Mouse (Mus musculus) spleen, adult 12 weeks (tissue): ENCODE measurements around the gene Il11.
"Not testable (repeated sequence)": the region's sequence is repeated elsewhere in the genome, so short reads cannot be mapped to it uniquely, and the experiment has no call there.

ENCODE experiments used
- DNase-seq: peaks from one replicate; pipeline ENCODE4 v3.0.0; 2022; ENCODE audit warnings: low spot score

The Il11 gene

DNA sequence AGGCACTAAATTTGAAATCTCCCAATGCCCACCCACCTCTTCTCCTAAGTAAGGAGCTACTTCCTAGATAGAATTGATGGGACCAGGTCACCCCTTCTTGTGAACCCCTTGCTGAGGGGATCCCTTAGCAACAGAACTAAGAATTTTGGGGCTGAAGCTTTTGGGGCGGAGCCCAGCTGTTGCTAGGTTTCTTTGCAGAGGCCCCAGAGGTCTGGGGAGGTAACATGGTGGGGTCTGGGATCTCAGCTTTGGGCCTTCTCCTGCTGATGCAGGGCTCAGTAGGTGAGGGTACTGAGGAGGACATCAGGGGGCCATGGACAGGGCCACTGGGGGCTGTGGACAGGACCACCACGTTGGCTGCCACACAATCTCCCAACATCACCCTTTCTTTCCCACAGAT lies at the start of gene Il11, which contains the start of gene Tmem190:
Gene Il11, minus strand, starts transcription at position 101 of the 400 bp plus-strand sequence.
Gene Tmem190, plus strand, starts transcription at position 179 of the 400 bp plus-strand sequence.
- DNase-seq, result no peak

DNA sequence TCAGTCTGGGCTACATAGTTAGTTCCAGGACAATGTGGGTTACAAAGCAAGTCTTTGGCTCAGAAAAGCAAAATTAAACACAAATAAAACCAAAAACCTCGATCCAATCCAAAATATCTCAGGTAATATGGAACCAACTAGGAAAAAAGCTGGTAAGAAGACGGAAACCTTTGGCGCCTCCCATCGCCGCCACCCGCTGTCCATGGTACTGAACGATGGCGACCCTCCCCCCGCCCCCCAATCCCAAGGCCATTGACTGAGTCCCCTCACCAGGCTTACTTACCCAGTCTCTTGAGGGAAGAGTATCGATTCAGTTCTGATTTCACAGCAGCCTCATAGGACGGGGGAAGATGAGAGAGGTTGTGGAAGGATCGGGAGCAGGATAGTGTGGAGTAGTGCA lies 47.8 kb upstream of the Il11 start:
- no peak for DNase-seq

DNA sequence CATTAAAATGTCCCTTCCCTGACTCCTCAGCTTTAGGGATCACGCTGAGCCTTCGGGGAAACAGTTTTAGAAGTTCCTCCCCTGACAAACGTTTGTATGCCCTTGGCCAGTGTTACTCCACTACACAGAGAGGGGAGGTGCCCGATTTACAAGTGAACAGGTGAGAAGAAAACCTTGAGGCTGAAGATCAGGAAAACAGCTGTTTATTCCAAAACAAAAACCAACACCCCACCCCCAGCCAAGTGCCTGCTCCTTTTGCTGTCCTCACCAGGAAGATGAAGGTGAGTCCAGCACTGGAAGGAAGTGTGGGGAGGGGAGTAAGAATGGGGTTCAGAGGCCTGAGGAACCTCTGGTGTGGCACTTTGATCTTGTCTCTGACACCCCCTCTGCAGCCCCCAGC lies 42.7 kb upstream of the Il11 start:
- DNase-seq, result no peak

DNA sequence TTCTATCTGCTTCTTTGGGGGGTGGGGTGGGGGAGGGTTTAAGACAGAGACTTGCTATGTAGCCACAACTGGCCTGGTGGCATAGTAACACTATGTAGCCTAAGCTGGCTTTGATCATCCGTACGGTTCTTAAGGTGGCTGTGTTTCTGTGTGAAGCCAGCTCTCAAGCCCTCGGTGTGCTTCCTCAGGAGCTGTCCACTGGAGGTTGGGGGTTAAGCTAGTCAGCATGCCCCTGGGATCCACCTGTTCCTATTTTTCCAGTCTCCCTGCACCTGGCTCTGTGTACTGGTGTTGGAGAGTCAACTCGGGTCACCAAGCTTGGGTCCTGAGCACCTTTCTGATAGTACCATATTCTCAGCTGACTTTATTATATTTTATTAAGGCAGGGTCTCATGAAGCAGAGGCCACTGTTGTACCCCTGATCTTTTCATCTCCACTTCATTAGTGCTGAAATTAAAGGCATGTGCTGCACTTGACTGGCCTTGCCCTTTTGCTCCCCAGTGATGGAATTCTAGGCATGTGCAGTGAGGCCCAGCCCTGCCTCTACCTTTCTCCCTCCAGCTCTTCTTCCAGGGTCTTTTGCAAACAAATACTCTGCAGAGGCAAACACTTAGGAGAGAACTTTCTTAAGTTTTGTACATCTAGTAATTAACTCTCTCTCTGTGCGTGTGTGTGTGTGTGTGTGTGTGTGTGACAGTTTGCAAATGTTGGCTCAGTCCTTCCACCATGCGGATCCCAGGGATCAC lies 39.7 kb upstream of the Il11 start:
- no peak for DNase-seq

DNA sequence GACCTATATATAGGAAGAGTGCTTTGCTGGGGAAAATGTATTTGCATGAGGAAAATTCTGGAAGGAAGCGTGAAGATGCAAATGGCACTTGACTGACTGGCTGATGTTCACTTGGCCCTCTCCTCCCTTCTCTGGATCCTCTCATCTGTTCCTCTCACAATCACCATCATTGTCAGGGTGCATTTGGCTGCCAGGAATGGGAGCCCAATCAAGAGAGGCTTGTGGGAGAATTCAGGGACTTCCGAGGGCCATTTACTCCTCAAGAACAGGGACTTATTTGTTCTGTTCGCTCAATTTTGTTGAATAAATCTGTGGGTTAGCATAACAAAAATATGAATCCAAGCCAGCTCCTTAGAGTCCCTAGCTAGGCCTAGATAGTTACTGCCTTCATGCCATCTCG lies 39.0 kb upstream of the Il11 start:
- no peak for DNase-seq

DNA sequence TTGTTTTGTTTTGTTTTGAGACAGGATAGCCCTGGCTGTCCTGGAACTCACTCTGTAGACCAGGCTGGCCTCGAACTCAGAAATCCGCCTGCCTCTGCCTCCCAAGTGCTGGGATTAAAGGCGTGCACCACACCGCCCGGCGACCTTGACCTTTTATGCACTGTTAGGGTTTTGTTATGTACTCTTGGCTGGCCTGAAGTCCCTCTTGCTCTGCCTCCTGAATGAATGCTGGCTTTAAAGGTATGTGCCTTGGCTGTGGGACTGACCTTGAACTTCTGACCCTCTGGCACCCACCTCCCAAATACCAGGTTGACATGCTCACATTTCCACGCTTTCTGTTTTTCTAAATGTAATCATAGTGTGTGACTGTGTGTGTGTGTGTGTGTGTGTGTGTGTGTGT lies 38.3 kb upstream of the Il11 start:
- not testable (repeated sequence) for DNase-seq

DNA sequence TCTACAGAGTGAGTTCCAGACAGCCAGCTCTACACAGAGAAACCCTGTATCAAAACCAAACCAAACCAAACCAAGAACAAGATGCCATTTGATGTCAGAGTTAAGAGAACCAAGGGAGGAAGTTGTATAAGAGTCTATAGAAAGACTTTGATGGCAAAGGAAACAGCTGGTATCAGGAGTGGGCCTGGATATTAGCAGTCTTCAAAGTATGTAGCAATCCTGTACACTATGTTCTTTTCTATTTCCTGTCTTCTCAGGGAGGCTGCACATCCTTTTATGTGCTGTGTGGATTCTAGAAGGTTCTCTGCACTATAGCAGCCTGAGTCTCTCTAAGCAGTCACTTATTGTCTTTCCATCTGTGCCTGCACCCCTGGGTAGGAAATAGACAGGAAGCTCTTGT lies 33.9 kb upstream of the Il11 start:
- no peak for DNase-seq

DNA sequence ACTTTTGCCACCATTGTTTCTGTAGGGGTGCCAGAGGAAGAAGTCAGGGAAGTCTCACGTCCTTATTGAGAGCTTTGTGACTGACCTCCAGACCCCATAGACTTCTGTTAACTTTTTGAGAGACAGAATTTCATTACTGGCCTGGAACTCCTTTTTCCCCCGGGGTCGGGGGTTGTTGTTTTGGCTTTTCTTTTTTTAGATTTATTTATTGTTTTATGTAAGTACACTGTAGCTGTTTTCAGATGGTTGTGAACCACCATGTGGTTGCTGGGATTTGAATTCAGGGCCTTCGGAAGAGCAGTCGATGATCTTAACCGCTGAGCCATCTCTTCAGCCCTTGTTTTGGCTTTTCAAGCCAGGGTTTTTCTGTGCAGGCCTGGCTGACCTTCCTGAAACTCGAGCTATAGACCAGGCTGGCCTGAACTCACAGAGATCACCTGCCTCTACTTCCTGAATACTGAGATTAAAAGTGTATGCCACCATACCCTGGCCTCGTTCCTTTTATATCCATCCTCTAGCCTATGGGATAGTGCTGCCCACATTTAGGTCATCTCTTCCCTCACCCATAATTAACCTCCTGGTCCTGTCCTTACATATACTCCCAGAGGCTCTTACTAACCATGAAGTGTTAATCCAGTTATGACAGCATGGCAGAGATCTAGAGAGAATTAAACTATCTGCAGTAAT lies 30.6 kb upstream of the Il11 start:
- peak; percentile 21 for DNase-seq

DNA sequence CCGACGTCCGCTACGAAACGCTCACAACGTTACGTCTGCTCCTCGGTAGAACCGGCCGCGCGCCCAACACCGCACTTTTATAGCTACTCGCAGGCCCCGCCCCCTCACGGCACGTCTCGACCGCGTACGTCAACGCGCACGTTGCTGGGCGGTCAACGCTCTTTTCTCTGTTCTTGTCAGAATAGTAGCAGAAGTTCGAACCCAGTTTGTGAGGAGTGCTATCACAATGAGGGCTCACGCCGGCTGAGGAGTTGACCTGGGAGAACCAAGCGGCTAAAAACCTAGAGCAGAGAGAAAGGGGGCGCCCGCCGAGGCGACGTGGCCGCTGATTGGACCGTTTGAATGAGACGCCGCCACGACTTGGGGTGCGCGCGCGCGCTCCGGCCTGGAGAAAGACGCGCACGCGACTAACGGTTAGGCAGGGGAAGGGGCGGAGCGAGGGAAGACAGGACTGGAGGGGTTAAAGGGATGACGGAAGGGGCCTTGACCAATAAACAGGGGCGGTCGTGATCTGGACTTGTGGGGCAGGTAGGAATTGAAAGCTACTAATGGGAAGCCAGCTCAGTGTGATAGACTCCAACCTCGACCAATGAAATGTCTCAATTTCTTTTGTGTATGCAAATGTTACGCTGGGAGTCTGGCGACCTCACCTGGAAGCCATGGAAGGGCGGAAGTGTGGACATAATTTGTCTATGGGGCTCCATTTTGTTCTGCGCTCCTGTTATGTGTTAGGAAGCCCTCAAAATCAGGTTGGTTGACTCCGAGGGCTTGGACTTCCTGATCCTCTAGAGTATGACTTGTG lies 29.8 kb upstream of the Il11 start, which contains the start of gene Ube2s:
Gene Ube2s, minus strand, starts transcription at position 288 of the 802 bp plus-strand sequence.
- DNase-seq, result peak; percentile 93

DNA sequence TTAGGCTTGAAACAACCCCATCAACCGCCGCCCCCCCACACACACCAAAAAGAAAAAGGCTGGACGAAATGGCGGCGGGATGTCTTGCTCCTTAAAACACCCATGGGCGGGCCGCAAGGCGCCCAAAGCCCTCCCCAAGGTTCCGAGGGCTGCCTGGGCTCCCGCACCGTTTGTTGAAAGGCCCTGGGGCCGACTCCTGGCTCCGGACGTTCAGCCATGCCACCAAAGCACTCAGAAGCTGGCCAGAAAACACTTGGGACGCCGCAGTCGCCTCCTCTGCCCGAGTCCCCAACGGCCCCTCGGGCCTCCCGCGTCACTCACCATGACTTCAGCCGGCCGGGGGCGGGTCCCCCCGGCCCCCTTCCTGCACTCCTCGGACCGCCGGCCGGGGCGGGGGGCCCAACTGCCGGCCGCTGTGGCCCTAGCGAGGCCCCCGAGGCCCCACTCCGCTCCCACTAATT lies 29.2 kb upstream of the Il11 start:
- peak; percentile 19 for DNase-seq

DNA sequence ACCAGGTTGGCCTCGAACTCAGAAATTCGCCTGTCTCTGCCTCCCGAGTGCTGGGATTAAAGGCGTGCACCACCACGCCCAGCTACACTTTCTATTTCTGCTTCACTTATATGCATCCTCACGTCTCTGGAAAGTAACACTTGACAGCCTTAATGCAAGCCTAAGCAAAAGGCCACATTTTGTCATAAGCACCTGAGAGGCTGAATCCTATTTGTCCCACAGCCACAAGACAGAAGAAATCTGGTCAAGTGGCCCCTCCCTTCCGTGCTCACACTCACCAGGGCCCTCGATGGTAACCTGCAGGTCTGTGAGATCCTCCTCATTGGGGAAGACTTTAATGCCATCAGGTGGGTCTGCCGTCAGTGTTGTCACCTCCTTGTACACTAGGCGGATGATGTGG lies 28.5 kb upstream of the Il11 start:
- not testable (repeated sequence) for DNase-seq

DNA sequence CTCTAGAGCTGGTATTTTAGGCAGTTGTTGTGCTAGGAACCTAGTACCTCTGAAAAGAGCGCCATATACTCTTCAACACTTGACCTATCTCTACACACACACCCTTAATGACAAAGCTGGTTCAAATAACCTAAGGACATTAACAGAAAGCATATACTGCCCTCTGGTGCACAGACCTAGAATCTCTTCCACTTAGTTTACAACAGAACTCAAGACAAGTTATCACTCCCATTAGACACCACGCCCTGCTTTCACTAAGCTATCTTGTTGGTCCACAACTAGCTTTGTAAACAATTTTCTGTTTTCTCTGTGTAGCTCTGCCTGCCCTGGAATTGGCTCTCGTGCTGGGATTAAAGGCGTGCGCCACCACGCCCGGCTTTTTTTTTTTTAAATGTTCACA lies 24.1 kb upstream of the Il11 start:
- DNase-seq, result no peak

DNA sequence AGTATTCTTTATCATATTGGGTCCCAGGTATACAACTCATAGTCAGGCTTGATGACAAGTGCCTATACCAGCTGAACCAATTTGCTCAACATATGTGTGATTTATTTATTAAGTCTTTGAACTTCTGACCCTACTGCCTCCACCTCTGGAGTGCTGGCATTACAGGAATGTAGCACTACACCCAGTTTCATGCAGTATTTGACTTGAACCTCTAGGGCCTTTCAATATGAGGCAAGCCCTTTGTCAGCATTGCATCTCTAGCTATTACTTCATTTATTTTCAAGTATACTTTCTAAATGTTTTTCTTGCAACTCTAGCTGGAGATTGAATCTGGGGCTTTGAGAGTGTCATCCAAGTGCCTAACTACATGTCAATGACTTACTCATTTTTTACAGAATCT lies 19.6 kb upstream of the Il11 start:
- no peak for DNase-seq

DNA sequence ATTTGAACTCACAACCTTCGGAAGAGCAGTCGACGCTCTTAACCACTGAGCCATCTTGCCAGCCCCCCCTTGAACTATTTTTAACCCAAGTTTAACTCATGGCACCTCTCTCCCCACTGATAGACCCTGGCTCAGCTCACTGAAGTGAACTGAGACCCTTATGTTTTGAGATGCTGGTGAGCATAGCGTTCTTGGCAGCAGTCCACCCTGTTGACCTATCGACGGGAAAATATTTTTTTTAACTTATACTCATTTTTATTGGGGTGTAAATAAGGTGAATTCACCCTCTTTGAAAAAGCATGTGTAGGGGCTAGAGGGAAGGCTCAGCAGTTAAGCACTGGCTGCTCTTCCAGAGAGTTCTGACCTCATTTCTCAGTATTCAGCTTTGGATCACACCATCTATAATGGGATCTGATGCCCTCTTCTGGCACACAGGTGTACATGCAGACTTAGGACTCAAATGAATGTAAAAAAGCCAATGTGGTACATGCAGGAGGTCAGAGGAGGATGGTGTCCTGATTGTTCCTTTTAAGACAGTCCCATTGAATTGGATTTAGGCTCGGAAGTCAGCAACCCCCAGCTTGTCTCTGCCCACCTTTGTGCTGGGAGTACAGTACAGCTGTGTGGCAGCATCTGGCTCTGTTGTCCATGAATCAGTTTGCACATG lies 13.2 kb upstream of the Il11 start:
- no peak for DNase-seq

DNA sequence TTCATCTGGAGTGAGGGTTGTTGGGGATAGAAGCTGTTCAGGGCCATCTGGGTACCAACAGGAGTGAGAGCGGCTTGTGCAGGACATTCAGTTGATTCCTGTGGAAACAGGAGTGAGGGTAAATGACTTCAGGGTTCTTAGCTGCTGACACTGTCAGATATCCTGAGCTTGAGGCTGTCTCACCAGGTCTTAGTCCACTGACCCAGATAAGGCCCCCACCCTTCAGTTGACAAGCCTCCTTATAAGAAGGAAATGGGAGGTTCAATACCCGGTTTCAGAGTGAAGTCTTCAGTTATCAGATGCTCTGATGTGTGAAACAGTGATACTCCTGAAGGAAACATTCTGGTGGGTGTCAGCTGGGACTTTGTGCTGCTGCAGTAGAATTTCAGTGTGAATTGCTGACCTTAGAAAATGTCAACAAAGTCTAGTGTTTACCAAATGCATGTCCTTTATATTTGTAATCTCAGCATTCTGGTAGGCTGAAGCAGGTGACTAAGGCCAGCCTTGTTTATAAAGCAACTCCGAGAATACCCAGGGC lies 12.0 kb upstream of the Il11 start:
- no peak for DNase-seq

DNA sequence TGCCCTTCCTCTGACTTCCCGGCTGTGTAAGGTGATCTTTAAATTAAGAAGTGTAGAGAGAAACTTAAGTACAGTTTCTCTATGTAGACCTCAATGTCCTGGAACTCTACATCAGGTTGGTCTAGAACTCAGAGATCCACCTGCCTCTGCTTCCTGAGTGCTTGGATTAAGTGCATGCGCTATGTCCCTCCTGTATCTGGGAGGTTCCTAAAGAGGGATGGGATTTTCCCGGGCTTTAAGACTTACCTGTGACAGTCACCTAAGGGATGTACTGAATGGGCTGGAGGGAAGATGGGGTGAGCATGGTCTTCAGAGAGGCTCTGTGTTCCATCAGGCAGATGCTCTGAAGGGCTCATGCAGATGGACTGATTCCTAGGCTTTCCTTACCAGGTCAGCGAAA lies 11.0 kb upstream of the Il11 start:
- DNase-seq, result no peak

DNA sequence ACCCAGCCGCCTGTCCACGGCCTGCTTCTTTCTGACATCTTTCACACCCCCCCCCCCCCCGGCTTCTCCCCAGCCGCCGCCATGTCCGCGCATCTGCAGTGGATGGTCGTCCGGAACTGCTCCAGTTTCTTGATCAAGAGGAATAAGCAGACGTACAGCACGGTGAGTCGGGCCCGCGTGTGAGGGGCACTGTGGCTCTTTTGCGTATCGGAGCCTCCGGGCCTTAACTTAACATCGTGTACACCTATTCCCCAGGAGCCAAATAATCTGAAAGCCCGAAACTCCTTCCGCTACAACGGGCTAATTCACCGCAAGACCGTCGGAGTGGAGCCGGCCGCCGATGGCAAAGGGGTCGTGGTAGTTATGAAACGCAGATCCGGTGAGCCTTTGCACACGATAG lies 10.6 kb upstream of the Il11 start:
- not testable (repeated sequence) for DNase-seq

DNA sequence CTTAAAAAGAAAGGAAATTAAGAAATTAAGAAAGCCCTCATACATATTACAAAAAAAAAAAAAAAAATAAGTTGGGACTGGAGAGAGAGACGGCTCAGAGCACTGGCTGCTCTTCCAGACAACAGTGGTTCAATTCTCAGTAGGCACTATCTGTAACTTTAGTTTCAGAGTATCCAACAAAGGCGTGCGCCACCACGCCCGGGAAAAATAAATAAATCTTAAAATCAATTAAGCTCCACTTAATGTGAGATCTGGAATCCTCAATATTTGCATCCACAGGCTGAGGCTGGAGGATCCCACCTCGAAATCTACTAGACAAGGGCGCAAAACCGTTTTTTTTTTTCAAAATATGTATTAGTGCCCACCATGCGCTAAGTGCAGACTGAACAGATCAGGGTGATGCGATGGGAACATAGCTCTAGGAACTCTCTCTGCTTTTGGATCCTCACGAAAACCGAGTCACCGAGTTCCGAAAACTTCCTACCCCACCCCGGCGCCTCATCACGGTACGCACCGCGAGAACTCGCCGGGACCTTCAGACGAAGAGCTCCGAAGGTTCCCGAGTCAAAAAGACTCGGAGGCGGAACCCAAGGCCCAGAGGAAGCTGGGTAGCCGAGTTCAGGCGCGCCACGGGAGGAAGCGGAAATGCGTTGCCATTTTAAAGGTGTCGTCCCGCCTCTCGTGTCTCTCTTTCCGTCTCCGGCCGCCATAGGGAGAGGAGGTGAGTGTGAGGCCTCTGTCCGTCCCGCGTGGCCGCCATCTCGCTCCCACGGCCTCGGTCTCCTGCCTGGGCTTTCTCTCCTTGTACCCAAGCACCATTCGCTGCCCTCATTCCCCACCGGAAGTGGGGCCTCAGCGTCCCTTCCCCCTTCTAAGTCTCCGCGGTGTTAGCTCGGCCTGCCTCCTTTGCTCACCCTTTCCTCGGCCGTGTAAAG lies 9.9 kb upstream of the Il11 start, which contains the start of gene Rpl28:
Gene Rpl28, plus strand, starts transcription at position 597 of the 935 bp plus-strand sequence.
- DNase-seq, result peak; percentile 86

DNA sequence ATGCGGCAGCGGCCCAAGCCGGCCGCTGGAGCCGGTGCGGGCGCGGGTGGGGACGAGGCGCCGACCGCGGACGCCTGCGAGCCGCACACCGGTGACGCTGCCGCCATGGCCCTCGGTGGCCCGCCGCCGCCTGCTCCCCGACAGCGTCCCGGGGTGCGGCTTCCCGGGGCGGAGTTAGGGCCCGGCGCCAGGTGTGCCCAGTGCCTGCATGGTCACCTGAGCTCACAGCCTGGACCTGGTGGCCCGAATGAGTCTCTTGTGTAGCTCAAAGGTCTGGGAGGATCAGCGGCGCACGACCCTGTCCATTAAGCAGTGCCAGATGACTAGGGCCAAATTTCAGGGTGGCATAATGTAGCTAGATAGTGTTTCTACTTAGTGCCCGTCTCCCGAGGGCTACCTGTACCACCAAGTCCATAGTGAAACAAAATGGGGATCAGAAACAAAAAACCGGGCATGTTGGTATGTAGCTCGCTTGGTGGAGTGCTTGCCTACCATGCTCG lies 6.8 kb upstream of the Il11 start, which contains the start of gene Tmem238:
Gene Tmem238, minus strand, starts transcription at position 221 of the 500 bp plus-strand sequence.
- DNase-seq, result peak; percentile 47
